Mouse (Mus musculus) liver, adult 2 months (tissue): ENCODE measurements around the gene Arhgdib.

ENCODE experiments used
- CTCF ChIP-seq: fragments of 200-500 bp; IDR thresholded peaks from 2 replicates; pipeline ENCODE4 v1.5.1; 2011; ENCODE audit warnings: low read depth, low read length, control low read depth
- POLR2A ChIP-seq: fragments of 200-500 bp; IDR thresholded peaks from 2 replicates; pipeline ENCODE4 v1.6.1; 2011; ENCODE audit warnings: low read length, control low read depth; ENCODE audit not compliant: insufficient read depth; ENCODE audit errors: extremely low read depth

DNA sequence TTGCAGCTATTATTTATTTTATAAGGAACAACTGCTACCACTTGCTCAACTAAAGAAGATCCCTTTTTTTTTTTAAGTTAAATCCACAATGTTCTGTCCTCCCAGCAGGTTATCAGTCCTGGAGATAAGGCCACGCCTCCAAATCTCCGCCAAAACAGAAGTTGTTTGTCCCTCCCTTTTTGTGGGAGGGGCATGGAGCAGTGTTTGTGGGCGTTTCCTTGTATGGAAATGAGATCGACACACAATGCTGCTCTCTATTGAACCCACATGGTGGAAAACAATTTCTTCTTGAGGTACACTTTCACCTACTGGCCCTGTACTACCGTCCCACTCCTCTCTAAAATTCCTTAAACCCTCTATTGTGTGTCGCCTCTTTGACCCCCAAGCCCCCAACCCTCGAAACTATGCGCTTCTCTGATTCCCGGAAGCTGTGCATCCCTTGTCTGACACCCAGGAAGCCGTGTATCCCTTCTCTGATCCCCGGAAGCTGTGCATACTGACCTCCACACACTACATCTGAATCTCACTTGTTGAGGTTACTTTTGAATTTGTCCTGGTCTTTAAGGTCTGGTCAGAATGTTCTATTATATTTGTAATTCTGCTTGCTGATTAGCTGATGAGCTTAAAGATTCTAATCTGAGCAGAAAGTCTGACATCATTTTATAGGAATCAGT lies 48.3 kb upstream of the Arhgdib start:
- TF ChIP-seq POLR2A (no peak), CTCF (no peak)
